Mouse (Mus musculus): ENCODE measurements around the gene Rin1. TPM values are rescaled to one million over a fixed set of nuclear protein-coding genes. Genes with fewer than 3 reads are reported as not detected.
"Not testable (repeated sequence)": the region's sequence is repeated elsewhere in the genome, so short reads cannot be mapped to it uniquely, and the experiment has no call there.

The Rin1 gene
- 9.0 and 16.5 TPM in 2 replicates for total RNA-seq (2012; rRNA removed)

- H3K9ac ChIP-seq (ENCODE audit: insufficient read depth, low read depth, low read length, poor library complexity, severe bottlenecking): peak within 1 kb of the TSS; percentile 50
- H3K9me3 ChIP-seq (ENCODE audit: control insufficient read depth, insufficient read depth, low read depth, low read length): no peaks in the 10 kb centered on the region
- TF ChIP-seq ZC3H11A (IDR thresholded peaks at IDR 0.05; ENCODE audit: borderline replicate concordance, low read depth, low read length) (no peak), ZNF384 (IDR thresholded peaks at IDR 0.05; ENCODE audit: low read depth, low read length) (no peak), CHD2 (IDR thresholded peaks at IDR 0.05; ENCODE audit: low read depth, low read length) (no peak), MAFK (IDR thresholded peaks at IDR 0.05; ENCODE audit: insufficient read depth, low read depth, low read length) (no peak), HCFC1 (IDR thresholded peaks at IDR 0.05; ENCODE audit: borderline replicate concordance, insufficient read depth, low read length) (no peak)
- peak within 1 kb of the TSS; percentile 3 to 58 for H3K4me3 ChIP-seq (ENCODE audit: insufficient read depth in 1 of 2, low read depth in 1 of 2, low read length in 2 of 2, poor library complexity in 1 of 2, severe bottlenecking in 1 of 2)
- H3K36me3 ChIP-seq (ENCODE audit: control insufficient read depth, insufficient read depth, low read length, poor library complexity, severe bottlenecking): peaks cover 22% of the 10 kb centered on the region; the same call in 1 of the 2 replicates
- H3K27ac ChIP-seq (ENCODE audit: insufficient read depth, low read depth, low read length, poor library complexity, severe bottlenecking): peak within 1 kb of the TSS; percentile 13; the same call in 1 of the 2 replicates
- in situ Hi-C loops (cut with MboI; ENCODE audit: low sequenced_read_pairs in 2 of 2, unreplicated experiment in 2 of 2): no loop called here
- peaks cover 5 to 28% of the 10 kb centered on the region in 2 experiments; a peak in 3 of 4 replicates for H3K4me1 ChIP-seq (ENCODE audit: control insufficient read depth in 2 of 2, insufficient read depth in 2 of 2, low read length in 2 of 2, poor library complexity in 1 of 2)
- peak; percentile 71 for DNase-seq (ENCODE audit: low read depth, low spot score)
Measured at GRCm38 (mm10) chr19:5050047-5050905, at the start of gene Rin1. Gene Rin1 (plus strand): TSS chr19:5050481.

GRCm38 (mm10) chr19:5001666-5002406, 48.4 kb upstream of the Rin1 start:
- in situ Hi-C loops (cut with MboI; ENCODE audit: low sequenced_read_pairs in 2 of 2, unreplicated experiment in 2 of 2): no loop called here
- Histone ChIP-seq H3K36me3 (ENCODE audit: control insufficient read depth, insufficient read depth, low read length, poor library complexity, severe bottlenecking) (no peaks in the 10 kb centered on the region), H3K27ac (ENCODE audit: insufficient read depth, low read depth, low read length, poor library complexity, severe bottlenecking) (no peak overlapping the region), H3K4me1 (ENCODE audit: control insufficient read depth in 2 of 2, insufficient read depth in 2 of 2, low read length in 2 of 2, poor library complexity in 1 of 2) (peaks cover 0 to 3% of the 10 kb centered on the region in 2 experiments; a peak in 1 of 4 replicates), H3K9me3 (ENCODE audit: control insufficient read depth, insufficient read depth, low read depth, low read length) (no peaks in the 10 kb centered on the region), H3K4me3 (ENCODE audit: insufficient read depth in 1 of 2, low read depth in 1 of 2, low read length in 2 of 2, poor library complexity in 1 of 2, severe bottlenecking in 1 of 2) (peak overlapping the region; percentile 17 to 51), H3K9ac (ENCODE audit: insufficient read depth, low read depth, low read length, poor library complexity, severe bottlenecking) (no peak overlapping the region)
- peak; percentile 76 for DNase-seq (ENCODE audit: low read depth, low spot score)
- TF ChIP-seq CHD2 (IDR thresholded peaks at IDR 0.05; ENCODE audit: low read depth, low read length) (no peak), ZC3H11A (IDR thresholded peaks at IDR 0.05; ENCODE audit: borderline replicate concordance, low read depth, low read length) (peak; percentile 66; the same call in 1 of the 2 replicates)

DNA sequence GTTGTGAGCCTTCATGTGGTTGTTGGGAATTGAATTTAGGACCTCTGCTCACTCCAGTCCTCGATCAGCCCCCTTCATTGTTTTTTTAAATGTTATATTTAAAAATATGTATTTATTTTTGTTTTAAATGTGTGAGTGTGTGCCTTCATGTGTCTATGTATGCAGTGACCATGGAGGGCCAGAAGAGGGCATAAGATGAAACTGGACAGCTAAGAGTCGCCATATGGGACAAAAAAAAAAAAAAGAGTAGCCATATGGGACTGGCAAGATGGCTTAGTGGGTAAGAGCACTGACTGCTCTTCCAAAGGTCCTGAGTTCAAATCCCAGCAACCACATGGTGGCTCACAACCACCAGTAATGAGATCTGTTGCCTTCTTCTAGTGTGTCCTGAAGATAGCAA, 46.6 kb upstream of the Rin1 start:
- H3K9ac ChIP-seq (ENCODE audit: insufficient read depth, low read depth, low read length, poor library complexity, severe bottlenecking); DNase-seq (ENCODE audit: low read depth, low spot score); H3K36me3 ChIP-seq (ENCODE audit: control insufficient read depth, insufficient read depth, low read length, poor library complexity, severe bottlenecking); H3K27ac ChIP-seq (ENCODE audit: insufficient read depth, low read depth, low read length, poor library complexity, severe bottlenecking); H3K4me1 ChIP-seq (ENCODE audit: control insufficient read depth in 2 of 2, insufficient read depth in 2 of 2, low read length in 2 of 2, poor library complexity in 1 of 2); in situ Hi-C loops (cut with MboI; ENCODE audit: low sequenced_read_pairs in 2 of 2, unreplicated experiment in 2 of 2); H3K4me3 ChIP-seq (ENCODE audit: insufficient read depth in 1 of 2, low read depth in 1 of 2, low read length in 2 of 2, poor library complexity in 1 of 2, severe bottlenecking in 1 of 2); H3K9me3 ChIP-seq (ENCODE audit: control insufficient read depth, insufficient read depth, low read depth, low read length): not testable (repeated sequence)
- TF ChIP-seq ZNF384 (IDR thresholded peaks at IDR 0.05; ENCODE audit: low read depth, low read length): peak; percentile 80

GRCm38 (mm10) chr19:5004925-5005324, 45.4 kb upstream of the Rin1 start:
- DNase-seq (ENCODE audit: low read depth, low spot score): no peak
- no peak for TF ChIP-seq CHD2 (IDR thresholded peaks at IDR 0.05; ENCODE audit: low read depth, low read length)
- TF ChIP-seq ZC3H11A (IDR thresholded peaks at IDR 0.05; ENCODE audit: borderline replicate concordance, low read depth, low read length): no peak
- TF ChIP-seq ZNF384 (IDR thresholded peaks at IDR 0.05; ENCODE audit: low read depth, low read length): no peak
- TF ChIP-seq MAFK (IDR thresholded peaks at IDR 0.05; ENCODE audit: insufficient read depth, low read depth, low read length): no peak
- no peak for TF ChIP-seq HCFC1 (IDR thresholded peaks at IDR 0.05; ENCODE audit: borderline replicate concordance, insufficient read depth, low read length)
- Histone ChIP-seq H3K9me3 (ENCODE audit: control insufficient read depth, insufficient read depth, low read depth, low read length) (no peaks in the 10 kb centered on the region), H3K4me3 (ENCODE audit: insufficient read depth in 1 of 2, low read depth in 1 of 2, low read length in 2 of 2, poor library complexity in 1 of 2, severe bottlenecking in 1 of 2) (no peak overlapping the region), H3K36me3 (ENCODE audit: control insufficient read depth, insufficient read depth, low read length, poor library complexity, severe bottlenecking) (no peaks in the 10 kb centered on the region), H3K9ac (ENCODE audit: insufficient read depth, low read depth, low read length, poor library complexity, severe bottlenecking) (no peak overlapping the region), H3K27ac (ENCODE audit: insufficient read depth, low read depth, low read length, poor library complexity, severe bottlenecking) (no peak overlapping the region), H3K4me1 (ENCODE audit: control insufficient read depth in 2 of 2, insufficient read depth in 2 of 2, low read length in 2 of 2, poor library complexity in 1 of 2) (no peaks in the 10 kb centered on the region)
- in situ Hi-C loops (cut with MboI; ENCODE audit: low sequenced_read_pairs in 2 of 2, unreplicated experiment in 2 of 2): no loop called here

Data from ES-E14 (cell line).